Comparison of ENCODE assay signal across 8 mouse cellular contexts in genomic region chr11:70755645-70756044, GRCm38 (mm10). TPM values are rescaled to one million over a fixed set of nuclear protein-coding genes. Genes with fewer than 3 reads are reported as not detected.
A peak's percentile ranks its signal among the peaks of the same experiment; 100 is the strongest.
DNase-seq lines count a peak whose midpoint lies in the region; ATAC-seq lines count a peak whose summit lies in the region.

No protein-coding gene starts in this region.

- ATAC-seq in hindbrain, embryonic 11.5 days (ENCODE audit: low FRiP score) = no peak
- no peak for ATAC-seq in hindbrain, embryonic 12.5 days (ENCODE audit: low FRiP score)
- ATAC-seq in forebrain, embryonic 16.5 days = peak; percentile 72; the same call in 1 of the 2 replicates
- no peak for ATAC-seq in limb, embryonic 11.5 days (ENCODE audit: insufficient number of reproducible peaks, low FRiP score, low TSS enrichment, low read depth)

- WGBS in hindbrain, embryonic 11.5 days = 9% methylated on average over 7 of the region's 7 CpGs
- 15% methylated on average over 7 of the region's 7 CpGs for WGBS in hindbrain, embryonic 12.5 days
- 8% methylated on average over 7 of the region's 7 CpGs for WGBS in forebrain, embryonic 16.5 days
- WGBS in limb, embryonic 11.5 days = 11% methylated on average over 7 of the region's 7 CpGs

- no peak overlapping the region for H3K27ac ChIP-seq in hindbrain, embryonic 11.5 days (ENCODE audit: low read depth, low read length)
- H3K27ac ChIP-seq in hindbrain, embryonic 12.5 days = no peak overlapping the region
- H3K27ac ChIP-seq in forebrain, embryonic 16.5 days (ENCODE audit: low read length) = no peak overlapping the region
- H3K27ac ChIP-seq in limb, embryonic 11.5 days (replicated peaks; ENCODE audit: low read depth, low read length) = no peak overlapping the region

- no peak overlapping the region for H3K4me2 ChIP-seq in hindbrain, embryonic 11.5 days (replicated peaks; ENCODE audit: low read depth, low read length)
- H3K4me2 ChIP-seq in hindbrain, embryonic 12.5 days (replicated peaks) = no peak overlapping the region
- H3K4me2 ChIP-seq in forebrain, embryonic 16.5 days (ENCODE audit: low read length) = no peak overlapping the region; the same call in 1 of the 2 replicates
- no peak overlapping the region for H3K4me2 ChIP-seq in limb, embryonic 11.5 days (ENCODE audit: low read depth, severe bottlenecking)

- H3K9me3 ChIP-seq in hindbrain, embryonic 11.5 days (ENCODE audit: control insufficient read depth, low read length) = no peaks in the 10 kb centered on the region
- no peaks in the 10 kb centered on the region for H3K9me3 ChIP-seq in hindbrain, embryonic 12.5 days (replicated peaks)
- no peaks in the 10 kb centered on the region for H3K9me3 ChIP-seq in forebrain, embryonic 16.5 days (ENCODE audit: control insufficient read depth, low read length)
- no peaks in the 10 kb centered on the region for H3K9me3 ChIP-seq in limb, embryonic 11.5 days (ENCODE audit: control insufficient read depth, low read length)

- H3K4me3 ChIP-seq in hindbrain, embryonic 11.5 days (ENCODE audit: low read depth, low read length) = no peak overlapping the region
- no peak overlapping the region for H3K4me3 ChIP-seq in hindbrain, embryonic 12.5 days
- no peak overlapping the region for H3K4me3 ChIP-seq in forebrain, embryonic 16.5 days (replicated peaks; ENCODE audit: low read length)
- H3K4me3 ChIP-seq in limb, embryonic 11.5 days (ENCODE audit: low read depth, low read length) = no peak overlapping the region

- no peaks in the 10 kb centered on the region for H3K4me1 ChIP-seq in hindbrain, embryonic 11.5 days (replicated peaks; ENCODE audit: control insufficient read depth, insufficient read depth, low read length)
- no peaks in the 10 kb centered on the region for H3K4me1 ChIP-seq in hindbrain, embryonic 12.5 days
- 0 out of 2 replicates have a peak, but pooled peaks cover 4% of the 10 kb centered on the region for H3K4me1 ChIP-seq in forebrain, embryonic 16.5 days (replicated peaks; ENCODE audit: control insufficient read depth, insufficient read depth, low read length)
- H3K4me1 ChIP-seq in limb, embryonic 11.5 days (ENCODE audit: control insufficient read depth, insufficient read depth, low read length) = no peaks in the 10 kb centered on the region

- H3K9ac ChIP-seq in hindbrain, embryonic 11.5 days (ENCODE audit: low read depth, low read length) = no peak overlapping the region
- no peak overlapping the region for H3K9ac ChIP-seq in hindbrain, embryonic 12.5 days
- H3K9ac ChIP-seq in forebrain, embryonic 16.5 days (replicated peaks; ENCODE audit: low read depth, low read length) = 0 out of 2 replicates have a peak overlapping the region, but pooled peaks have one; percentile 42
- no peak overlapping the region for H3K9ac ChIP-seq in limb, embryonic 11.5 days (ENCODE audit: low read length)

- DNase-seq in hindbrain, embryonic 11.5 days (ENCODE audit: low spot score) = peak; percentile 88
- peak; percentile 76 for DNase-seq in c-Kit-positive CD71-negative TER-119-negative erythroid progenitor cells, embryonic 14.5 days (ENCODE audit: low read depth)
- DNase-seq in induced T-regulatory cell, adult 2 months (ENCODE audit: low read depth) = peak; percentile 90
- DNase-seq in limb, embryonic 11.5 days (ENCODE audit: low spot score) = peak; percentile 89
- peak; percentile 90 for DNase-seq in naive thymus-derived CD4-positive, alpha-beta T cell, adult 2 months (ENCODE audit: low read depth)
- peak; percentile 77 to 93 for DNase-seq in spleen, postnatal 4 days (ENCODE audit: low spot score in 2 of 2)

- no peaks in the 10 kb centered on the region for H3K27me3 ChIP-seq in hindbrain, embryonic 11.5 days (ENCODE audit: control insufficient read depth, insufficient read depth, low read length)
- no peaks in the 10 kb centered on the region for H3K27me3 ChIP-seq in hindbrain, embryonic 12.5 days
- H3K27me3 ChIP-seq in forebrain, embryonic 16.5 days (replicated peaks; ENCODE audit: control insufficient read depth, insufficient read depth, low read length) = no peaks in the 10 kb centered on the region
- H3K27me3 ChIP-seq in limb, embryonic 11.5 days (ENCODE audit: control insufficient read depth, insufficient read depth, low read length) = no peaks in the 10 kb centered on the region

- H3K36me3 ChIP-seq in hindbrain, embryonic 11.5 days (ENCODE audit: control insufficient read depth, insufficient read depth, low read length) = no peaks in the 10 kb centered on the region
- no peaks in the 10 kb centered on the region for H3K36me3 ChIP-seq in hindbrain, embryonic 12.5 days
- H3K36me3 ChIP-seq in forebrain, embryonic 16.5 days (ENCODE audit: control insufficient read depth, insufficient read depth) = no peaks in the 10 kb centered on the region
- H3K36me3 ChIP-seq in limb, embryonic 11.5 days (ENCODE audit: control insufficient read depth, insufficient read depth, low read length) = no peaks in the 10 kb centered on the region

RNA-seq across cellular contexts. Expression of gene Zfp3, which starts 8.4 kb away (rescaled TPM):
- polyA plus RNA-seq in hindbrain, embryonic 11.5 days (2014; fragmentation: Nextera tagmentation; extraction: Ambion mirVana) = 9.0 and 11.1 TPM in 2 replicates
- 11.1 and 12.7 TPM in 2 replicates for polyA plus RNA-seq in hindbrain, embryonic 12.5 days (2016; fragmentation: Nextera tagmentation; extraction: Ambion mirVana)
- 18.2 and 18.9 TPM in 2 replicates for polyA plus RNA-seq in forebrain, embryonic 16.5 days (2015; fragmentation: Nextera tagmentation; extraction: Ambion mirVana)
- 5.8 and 6.3 TPM in 2 replicates for polyA plus RNA-seq in limb, embryonic 11.5 days (2014; fragmentation: Nextera tagmentation; extraction: Ambion mirVana)

RNA-seq across cellular contexts. Expression of gene Kif1c, which starts 55.3 kb away (rescaled TPM):
- 5.9 and 6.0 TPM in 2 replicates for polyA plus RNA-seq in hindbrain, embryonic 11.5 days (2014; fragmentation: Nextera tagmentation; extraction: Ambion mirVana)
- 2.3 and 3.0 TPM in 2 replicates for polyA plus RNA-seq in hindbrain, embryonic 12.5 days (2016; fragmentation: Nextera tagmentation; extraction: Ambion mirVana)
- 1.4 and 1.5 TPM in 2 replicates for polyA plus RNA-seq in forebrain, embryonic 16.5 days (2015; fragmentation: Nextera tagmentation; extraction: Ambion mirVana)
- 7.2 and 10.2 TPM in 2 replicates for polyA plus RNA-seq in limb, embryonic 11.5 days (2014; fragmentation: Nextera tagmentation; extraction: Ambion mirVana)

RNA-seq across cellular contexts. Expression of gene Inca1, which starts 55.7 kb away (rescaled TPM):
- 0.63 and 1.9 TPM in 2 replicates for polyA plus RNA-seq in hindbrain, embryonic 11.5 days (2014; fragmentation: Nextera tagmentation; extraction: Ambion mirVana)
- 0.99 and 1.4 TPM in 2 replicates for polyA plus RNA-seq in hindbrain, embryonic 12.5 days (2016; fragmentation: Nextera tagmentation; extraction: Ambion mirVana)
- polyA plus RNA-seq in forebrain, embryonic 16.5 days (2015; fragmentation: Nextera tagmentation; extraction: Ambion mirVana) = 0.61 and 1.3 TPM in 2 replicates
- polyA plus RNA-seq in limb, embryonic 11.5 days (2014; fragmentation: Nextera tagmentation; extraction: Ambion mirVana) = 0.71 and 0.96 TPM in 2 replicates

RNA-seq across cellular contexts. Expression of gene Scimp, which starts 56.7 kb away (rescaled TPM):
- 0.22 TPM in 1 of 2 replicates, not detected in the other for polyA plus RNA-seq in hindbrain, embryonic 11.5 days (2014; fragmentation: Nextera tagmentation; extraction: Ambion mirVana)
- not detected in 2 replicates for polyA plus RNA-seq in hindbrain, embryonic 12.5 days (2016; fragmentation: Nextera tagmentation; extraction: Ambion mirVana)
- not detected in 2 replicates for polyA plus RNA-seq in forebrain, embryonic 16.5 days (2015; fragmentation: Nextera tagmentation; extraction: Ambion mirVana)
- not detected in 2 replicates for polyA plus RNA-seq in limb, embryonic 11.5 days (2014; fragmentation: Nextera tagmentation; extraction: Ambion mirVana)
